Mouse (Mus musculus): ENCODE results near the gene Flad1. TPM values are rescaled to one million over a fixed set of nuclear protein-coding genes. Genes with fewer than 3 reads are reported as not detected.
A peak's percentile ranks its signal among the peaks of the same experiment; 100 is the strongest.

Gene Flad1
- polyA plus RNA-seq, 1 experiment from 2014 or later, result 29.2 TPM

GRCm38 (mm10) chr3:89417840-89418169 lies 6.1 kb upstream of the Flad1 start:
- Histone ChIP-seq H3K4me2 (replicated peaks; ENCODE audit: low read depth) (peak overlapping the region; percentile 81), H3K27me3 (replicated peaks; ENCODE audit: control insufficient read depth, insufficient read depth, low read length) (no peaks in the 10 kb centered on the region), H3K9me3 (ENCODE audit: control insufficient read depth) (no peaks in the 10 kb centered on the region), H3K4me1 (replicated peaks; ENCODE audit: control insufficient read depth, insufficient read depth, low read length) (peaks cover 9% of the 10 kb centered on the region), H3K36me3 (ENCODE audit: control insufficient read depth, insufficient read depth) (peaks cover 28% of the 10 kb centered on the region), H3K9ac (ENCODE audit: low read depth, low read length) (peak overlapping the region; percentile 51), H3K4me3 (ENCODE audit: low read depth, low read length) (peak overlapping the region; percentile 76), H3K27ac (ENCODE audit: low read depth, low read length) (peak overlapping the region; percentile 97)
- peak; percentile 1; the same call in 1 of the 2 replicates for ATAC-seq
- 0% methylated on average over 20 of the region's 20 CpGs for WGBS
- no peak for TF ChIP-seq CTCF (IDR thresholded peaks at IDR 0.05; ENCODE audit: low read depth)

- Histone ChIP-seq H3K4me1 (replicated peaks; ENCODE audit: control insufficient read depth, insufficient read depth, low read length) (peaks cover 9% of the 10 kb centered on the region), H3K27me3 (replicated peaks; ENCODE audit: control insufficient read depth, insufficient read depth, low read length) (no peaks in the 10 kb centered on the region), H3K4me3 (ENCODE audit: low read depth, low read length) (peak overlapping the region; percentile 76), H3K27ac (ENCODE audit: low read depth, low read length) (peak overlapping the region; percentile 97; the same call in 1 of the 2 replicates), H3K4me2 (replicated peaks; ENCODE audit: low read depth) (peak overlapping the region; percentile 81), H3K36me3 (ENCODE audit: control insufficient read depth, insufficient read depth) (peaks cover 24% of the 10 kb centered on the region), H3K9me3 (ENCODE audit: control insufficient read depth) (no peaks in the 10 kb centered on the region), H3K9ac (ENCODE audit: low read depth, low read length) (0 out of 2 replicates have a peak overlapping the region, but pooled peaks have one; percentile 51)
- WGBS, result 15% methylated on average over 2 of the region's 2 CpGs
- no peak for ATAC-seq
- no peak for TF ChIP-seq CTCF (IDR thresholded peaks at IDR 0.05; ENCODE audit: low read depth)
Measured at GRCm38 (mm10) chr3:89417131-89417530, 5.5 kb upstream of the Flad1 start.

- WGBS, result 94% methylated on average over 8 of the region's 8 CpGs
- Histone ChIP-seq H3K27ac (ENCODE audit: low read depth, low read length) (no peak overlapping the region), H3K9me3 (ENCODE audit: control insufficient read depth) (no peaks in the 10 kb centered on the region), H3K27me3 (replicated peaks; ENCODE audit: control insufficient read depth, insufficient read depth, low read length) (no peaks in the 10 kb centered on the region), H3K36me3 (ENCODE audit: control insufficient read depth, insufficient read depth) (peaks cover 21% of the 10 kb centered on the region), H3K4me3 (ENCODE audit: low read depth, low read length) (no peak overlapping the region), H3K9ac (ENCODE audit: low read depth, low read length) (no peak overlapping the region), H3K4me1 (replicated peaks; ENCODE audit: control insufficient read depth, insufficient read depth, low read length) (peaks cover 5% of the 10 kb centered on the region), H3K4me2 (replicated peaks; ENCODE audit: low read depth) (no peak overlapping the region)
- no peak for ATAC-seq
- no peak for TF ChIP-seq CTCF (IDR thresholded peaks at IDR 0.05; ENCODE audit: low read depth)
Measured at GRCm38 (mm10) chr3:89416158-89416557, 4.5 kb upstream of the Flad1 start.

GRCm38 (mm10) chr3:89410864-89411263 lies 806 bp downstream of the Flad1 start:
- H3K4me1 ChIP-seq (replicated peaks; ENCODE audit: control insufficient read depth, insufficient read depth, low read length), result no peaks in the 10 kb centered on the region; the same call in 1 of the 2 replicates
- H3K9me3 ChIP-seq (ENCODE audit: control insufficient read depth), result no peaks in the 10 kb centered on the region
- H3K27me3 ChIP-seq (replicated peaks; ENCODE audit: control insufficient read depth, insufficient read depth, low read length), result no peaks in the 10 kb centered on the region
- no peak for TF ChIP-seq CTCF (IDR thresholded peaks at IDR 0.05; ENCODE audit: low read depth)
- peak overlapping the region; percentile 62 for H3K9ac ChIP-seq (ENCODE audit: low read depth, low read length)
- peaks cover 34% of the 10 kb centered on the region for H3K36me3 ChIP-seq (ENCODE audit: control insufficient read depth, insufficient read depth)
- H3K27ac ChIP-seq (ENCODE audit: low read depth, low read length), result peak overlapping the region; percentile 42
- H3K4me3 ChIP-seq (ENCODE audit: low read depth, low read length), result peak overlapping the region; percentile 64
- ATAC-seq, result no peak
- 64% methylated on average over 10 of the region's 10 CpGs for WGBS
- peak overlapping the region; percentile 77 for H3K4me2 ChIP-seq (replicated peaks; ENCODE audit: low read depth)

GRCm38 (mm10) chr3:89409701-89410100 lies 2.0 kb downstream of the Flad1 start:
- H3K36me3 ChIP-seq (ENCODE audit: control insufficient read depth, insufficient read depth), result peaks cover 32% of the 10 kb centered on the region
- no peak overlapping the region for H3K27ac ChIP-seq (ENCODE audit: low read depth, low read length)
- H3K4me1 ChIP-seq (replicated peaks; ENCODE audit: control insufficient read depth, insufficient read depth, low read length), result no peaks in the 10 kb centered on the region; the same call in 1 of the 2 replicates
- no peaks in the 10 kb centered on the region for H3K27me3 ChIP-seq (replicated peaks; ENCODE audit: control insufficient read depth, insufficient read depth, low read length)
- no peak for TF ChIP-seq CTCF (IDR thresholded peaks at IDR 0.05; ENCODE audit: low read depth)
- WGBS, result 83% methylated on average over 3 of the region's 3 CpGs
- H3K9ac ChIP-seq (ENCODE audit: low read depth, low read length), result no peak overlapping the region
- no peaks in the 10 kb centered on the region for H3K9me3 ChIP-seq (ENCODE audit: control insufficient read depth)
- H3K4me2 ChIP-seq (replicated peaks; ENCODE audit: low read depth), result no peak overlapping the region
- ATAC-seq, result no peak
- H3K4me3 ChIP-seq (ENCODE audit: low read depth, low read length), result no peak overlapping the region

GRCm38 (mm10) chr3:89408448-89408847 lies 3.2 kb downstream of the Flad1 start:
- no peaks in the 10 kb centered on the region; the same call in 1 of the 2 replicates for H3K4me1 ChIP-seq (replicated peaks; ENCODE audit: control insufficient read depth, insufficient read depth, low read length)

GRCm38 (mm10) chr3:89406887-89407286 lies 4.8 kb downstream of the Flad1 start:
- no peak for TF ChIP-seq CTCF (IDR thresholded peaks at IDR 0.05; ENCODE audit: low read depth)
- Histone ChIP-seq H3K9me3 (ENCODE audit: control insufficient read depth) (no peaks in the 10 kb centered on the region), H3K4me2 (replicated peaks; ENCODE audit: low read depth) (no peak overlapping the region), H3K27me3 (replicated peaks; ENCODE audit: control insufficient read depth, insufficient read depth, low read length) (no peaks in the 10 kb centered on the region), H3K4me3 (ENCODE audit: low read depth, low read length) (no peak overlapping the region), H3K27ac (ENCODE audit: low read depth, low read length) (no peak overlapping the region), H3K36me3 (ENCODE audit: control insufficient read depth, insufficient read depth) (peaks cover 48% of the 10 kb centered on the region), H3K9ac (ENCODE audit: low read depth, low read length) (no peak overlapping the region), H3K4me1 (replicated peaks; ENCODE audit: control insufficient read depth, insufficient read depth, low read length) (no peaks in the 10 kb centered on the region; the same call in 1 of the 2 replicates)
- WGBS, result 82% methylated on average over 6 of the region's 6 CpGs
- no peak for ATAC-seq

More at GRCm38 (mm10) chr3:89408448-89408847, 3.2 kb downstream of the Flad1 start:
- ATAC-seq, result no peak
- 70% methylated on average over 16 of the region's 16 CpGs for WGBS
- Histone ChIP-seq H3K4me3 (ENCODE audit: low read depth, low read length) (no peak overlapping the region), H3K4me2 (replicated peaks; ENCODE audit: low read depth) (no peak overlapping the region), H3K27ac (ENCODE audit: low read depth, low read length) (no peak overlapping the region), H3K27me3 (replicated peaks; ENCODE audit: control insufficient read depth, insufficient read depth, low read length) (no peaks in the 10 kb centered on the region), H3K9me3 (ENCODE audit: control insufficient read depth) (no peaks in the 10 kb centered on the region), H3K9ac (ENCODE audit: low read depth, low read length) (no peak overlapping the region), H3K36me3 (ENCODE audit: control insufficient read depth, insufficient read depth) (peaks cover 35% of the 10 kb centered on the region)
- no peak for TF ChIP-seq CTCF (IDR thresholded peaks at IDR 0.05; ENCODE audit: low read depth)

All from intestine, postnatal 0 days (tissue).